8 mouse cellular contexts compared by ENCODE assay signal in the genomic region with DNA sequence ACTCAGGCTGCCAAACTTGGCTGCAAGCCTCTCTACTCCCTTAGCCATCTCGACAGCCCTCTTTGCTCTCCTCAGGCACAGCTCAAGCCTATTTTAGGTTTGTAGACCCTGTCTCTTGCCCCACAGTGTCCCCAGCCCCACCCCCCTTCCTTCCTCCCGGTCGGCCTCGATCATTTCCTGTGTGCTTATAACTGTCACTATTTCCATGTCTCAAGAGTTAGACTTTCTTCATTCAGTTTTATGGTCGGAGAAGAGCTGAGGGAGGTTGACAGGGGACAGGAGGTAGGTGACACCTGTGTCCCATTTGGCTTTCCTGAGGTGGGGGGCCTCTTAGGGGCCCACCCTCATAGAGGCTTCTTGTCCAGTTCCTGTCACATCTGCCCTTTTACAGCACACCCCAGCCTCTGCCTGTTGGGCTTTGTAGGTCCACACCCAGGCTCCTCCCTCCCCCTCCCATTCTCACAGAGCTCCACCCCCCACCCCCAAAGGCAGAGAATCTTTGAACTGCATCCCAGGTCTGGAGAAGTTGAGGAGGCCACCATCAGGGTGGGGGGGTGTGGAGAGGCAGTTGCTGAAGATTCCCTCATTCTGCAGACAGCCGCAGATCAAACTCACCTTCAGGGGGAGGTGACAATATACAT. TPM values are rescaled to one million over a fixed set of nuclear protein-coding genes. Genes with fewer than 3 reads are reported as not detected.
DNase-seq lines count a peak whose midpoint lies in the region; ATAC-seq and TF ChIP-seq lines count a peak whose summit lies in the region.

No protein-coding gene starts in this region.

- H3K36me3 ChIP-seq in megakaryocyte, embryonic 14.5 days (replicated peaks; ENCODE audit: low read length): peaks cover 60% of the 10 kb centered on the region

- peaks cover 76% of the 10 kb centered on the region for H3K4me1 ChIP-seq in megakaryocyte, embryonic 14.5 days

- intact Hi-C loops in gastrocnemius, adult 2 months (cut with DNase I): loop anchor here (10.0 kb wide), 1 partner anchor 245 kb away; a partner anchor contains a TSS
- intact Hi-C loops in left cerebral cortex, adult 2 months (cut with DNase I): loop anchor here (5.0 kb wide), 2 partner anchors 217 to 237 kb away; a partner anchor contains a TSS

- H3K9me3 ChIP-seq in megakaryocyte, embryonic 14.5 days: no peaks in the 10 kb centered on the region

- no peak for ATAC-seq in megakaryocyte-erythroid progenitor cell, adult 5-6 weeks (replicated peaks; ENCODE audit: low FRiP score, low TSS enrichment, poor library complexity, severe bottlenecking)

- H3K4me3 ChIP-seq in gastrocnemius, adult 2 months: peak overlapping the region; percentile 76
- H3K4me3 ChIP-seq in megakaryocyte, embryonic 14.5 days (replicated peaks): peak overlapping the region; percentile 97
- no peak overlapping the region for H3K4me3 ChIP-seq in left cerebral cortex, adult 2 months

- H3K27me3 ChIP-seq in megakaryocyte, embryonic 14.5 days (replicated peaks): no peaks in the 10 kb centered on the region

- TF ChIP-seq CTCF in gastrocnemius, adult 2 months (IDR thresholded peaks at IDR 0.05): no peak
- TF ChIP-seq CTCF in left cerebral cortex, adult 2 months (IDR thresholded peaks at IDR 0.05): no peak

- peak overlapping the region; percentile 82 for H3K27ac ChIP-seq in gastrocnemius, adult 2 months
- H3K27ac ChIP-seq in left cerebral cortex, adult 2 months: no peak overlapping the region

- no peak for DNase-seq in gastrocnemius, adult 2 months
- no peak for DNase-seq in gastrocnemius, postnatal 4 days (ENCODE audit: low spot score in 2 of 2)
- peak; percentile 36 for DNase-seq in ZHBTc4 (ENCODE audit: low read depth, low spot score)
- DNase-seq in induced T-regulatory cell, adult 2 months (ENCODE audit: low read depth): peak; percentile 77
- DNase-seq in left cerebral cortex, adult 2 months (ENCODE audit: extremely low spot score in 1 of 2, low spot score in 2 of 2): no peak
- no peak for DNase-seq in urinary bladder, postnatal 36 days (ENCODE audit: low spot score in 2 of 2)

RNA-seq across cellular contexts. Expression of a gene that starts 3.8 kb away (rescaled TPM):
- 10 to 100 TPM; 43.5 to 58.6 TPM for total RNA-seq in gastrocnemius, adult 2 months (2021)
- total RNA-seq in gastrocnemius, postnatal 4 days (2021): 100 to 1,000 TPM; 162 to 187 TPM
- polyA plus RNA-seq in megakaryocyte, embryonic 14.5 days (2012; ENCODE audit: insufficient read depth, low replicate concordance): 582 and 1,005 TPM in 2 replicates
- total RNA-seq in left cerebral cortex, adult 2 months (2021): 100 to 1,000 TPM; 150 to 156 TPM
- 45.4 and 55.2 TPM in 2 replicates for total RNA-seq in megakaryocyte-erythroid progenitor cell, adult 5-6 weeks (2014; fragmentation: Nextera tagmentation)
- 43.0 and 66.3 TPM in 2 replicates for total RNA-seq in megakaryocyte-erythroid progenitor cell, adult 5-6 weeks (2017)

RNA-seq across cellular contexts. Expression of a gene that starts 7.9 kb away (rescaled TPM):
- under 1 TPM; 0.05 to 0.45 TPM for total RNA-seq in gastrocnemius, adult 2 months (2021)
- 1 to 10 TPM in 1 of 2 experiments, under 1 TPM in 1; 0.73 to 1.2 TPM for total RNA-seq in gastrocnemius, postnatal 4 days (2021)
- 5.9 and 8.4 TPM in 2 replicates for polyA plus RNA-seq in megakaryocyte, embryonic 14.5 days (2012; ENCODE audit: insufficient read depth, low replicate concordance)
- 10 to 100 TPM; 76.3 to 81.7 TPM for total RNA-seq in left cerebral cortex, adult 2 months (2021)
- 0.57 TPM in 1 of 2 replicates, not detected in the other for total RNA-seq in megakaryocyte-erythroid progenitor cell, adult 5-6 weeks (2014; fragmentation: Nextera tagmentation)
- total RNA-seq in megakaryocyte-erythroid progenitor cell, adult 5-6 weeks (2017): not detected in 2 replicates

RNA-seq across cellular contexts. Expression of a gene that starts 29.3 kb away (rescaled TPM):
- total RNA-seq in gastrocnemius, adult 2 months (2021): 1 to 10 TPM; 5.4 to 6.9 TPM
- total RNA-seq in gastrocnemius, postnatal 4 days (2021): 10 to 100 TPM; 14.5 to 15.8 TPM
- polyA plus RNA-seq in megakaryocyte, embryonic 14.5 days (2012; ENCODE audit: insufficient read depth, low replicate concordance): 104 and 105 TPM in 2 replicates
- 10 to 100 TPM; 22.8 to 25.6 TPM for total RNA-seq in left cerebral cortex, adult 2 months (2021)
- 40.6 and 60.7 TPM in 2 replicates for total RNA-seq in megakaryocyte-erythroid progenitor cell, adult 5-6 weeks (2014; fragmentation: Nextera tagmentation)
- total RNA-seq in megakaryocyte-erythroid progenitor cell, adult 5-6 weeks (2017): 30.0 and 60.2 TPM in 2 replicates

RNA-seq across cellular contexts. Expression of a gene that starts 38.1 kb away (rescaled TPM):
- total RNA-seq in gastrocnemius, adult 2 months (2021): 10 to 100 TPM; 22.4 to 26.2 TPM
- 10 to 100 TPM; 25.0 to 34.2 TPM for total RNA-seq in gastrocnemius, postnatal 4 days (2021)
- 88.7 and 584 TPM in 2 replicates for polyA plus RNA-seq in megakaryocyte, embryonic 14.5 days (2012; ENCODE audit: insufficient read depth, low replicate concordance)
- total RNA-seq in left cerebral cortex, adult 2 months (2021): 10 to 100 TPM; 40.1 to 45.2 TPM
- total RNA-seq in megakaryocyte-erythroid progenitor cell, adult 5-6 weeks (2014; fragmentation: Nextera tagmentation): 59.2 and 84.0 TPM in 2 replicates
- 22.0 and 26.7 TPM in 2 replicates for total RNA-seq in megakaryocyte-erythroid progenitor cell, adult 5-6 weeks (2017)

RNA-seq across cellular contexts. Expression of a gene that starts 38.3 kb away (rescaled TPM):
- under 1 TPM; 0.20 to 0.39 TPM for total RNA-seq in gastrocnemius, adult 2 months (2021)
- 1 to 10 TPM; 4.3 to 5.6 TPM for total RNA-seq in gastrocnemius, postnatal 4 days (2021)
- 0.70 TPM in 1 of 2 replicates, not detected in the other for polyA plus RNA-seq in megakaryocyte, embryonic 14.5 days (2012; ENCODE audit: insufficient read depth, low replicate concordance)
- 1 to 10 TPM; 5.7 to 8.2 TPM for total RNA-seq in left cerebral cortex, adult 2 months (2021)
- total RNA-seq in megakaryocyte-erythroid progenitor cell, adult 5-6 weeks (2014; fragmentation: Nextera tagmentation): 4.2 and 5.5 TPM in 2 replicates
- total RNA-seq in megakaryocyte-erythroid progenitor cell, adult 5-6 weeks (2017): 7.8 and 18.7 TPM in 2 replicates

Comparison
In these comparisons a context has a peak if more than half of its experiments do, and no peak if none do; other contexts are left out.
1. DNase-seq: peak in ZHBTc4 (single experiment) and induced T-regulatory cell, adult 2 months (single experiment); none in gastrocnemius, adult 2 months (single experiment), gastrocnemius, postnatal 4 days (0 of 2), left cerebral cortex, adult 2 months (0 of 2) and urinary bladder, postnatal 36 days (0 of 2).
2. RNA of a gene that starts 7.9 kb away (total RNA-seq): 76.3 to 81.7 TPM in left cerebral cortex, adult 2 months; 0.73 to 1.2 TPM in gastrocnemius, postnatal 4 days, 0.05 to 0.45 TPM in gastrocnemius, adult 2 months and 0.57 TPM in megakaryocyte-erythroid progenitor cell, adult 5-6 weeks; every median in the first group is over 10 times any median in the second.